Mouse (Mus musculus) C2C12 (cell line): Measurements from ENCODE around the gene Lrch1.

Source experiments
- MYOG ChIP-seq: IDR thresholded peaks from one replicate; pipeline ENCODE4 v1.6.1; 2011; ENCODE audit not compliant: control insufficient read depth, insufficient read length; ENCODE audit errors: extremely low read depth
- USF1 ChIP-seq: IDR thresholded peaks from one replicate; pipeline ENCODE4 v1.6.1; 2011; ENCODE audit warnings: low read depth, mild to moderate bottlenecking, control low read depth, moderate library complexity

DNA sequence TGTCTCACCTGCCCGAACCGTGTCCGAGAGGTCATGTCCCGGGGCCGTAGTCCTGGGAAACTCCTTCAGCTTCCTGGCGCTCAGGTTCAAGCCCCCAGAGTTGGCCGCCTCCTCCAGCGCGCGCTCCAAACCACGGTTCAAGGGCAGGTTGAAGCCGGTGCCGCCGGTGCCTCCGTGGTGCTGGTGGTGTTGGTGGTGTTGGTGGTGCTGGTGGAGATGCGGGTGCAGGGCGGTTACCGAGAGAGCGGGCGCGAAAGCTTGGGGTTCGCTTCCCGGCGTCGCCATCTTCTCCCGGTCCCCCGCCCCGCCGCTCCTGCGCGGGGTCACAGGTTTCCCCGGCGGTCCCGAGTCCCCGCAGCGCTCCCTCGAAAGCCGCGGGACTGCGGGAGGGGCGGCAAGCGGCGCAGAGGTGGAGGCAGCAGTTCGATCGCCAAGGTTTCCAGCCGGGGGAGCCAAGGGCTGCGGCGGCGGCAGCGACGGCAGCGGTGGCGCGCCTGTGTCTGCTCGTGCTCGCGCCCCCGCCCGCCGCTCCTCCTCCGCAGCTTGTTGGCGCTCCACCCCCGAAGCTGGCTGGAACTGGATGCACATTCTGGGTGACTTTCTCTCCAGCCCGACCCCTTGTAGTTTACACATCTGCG, at the start of gene Lrch1:
- TF ChIP-seq MYOG (no peak), USF1 (no peak)
